ENCODE assay signal across 17 mouse cellular contexts in genomic region chr11:77942230-77942629, GRCm38 (mm10). TPM values are rescaled to one million over a fixed set of nuclear protein-coding genes. Genes with fewer than 3 reads are reported as not detected.
A peak's percentile ranks its signal among the peaks of the same experiment; 100 is the strongest.
DNase-seq lines count a peak whose midpoint lies in the region; ATAC-seq and TF ChIP-seq lines count a peak whose summit lies in the region.
"Had no signal": no experiment of that assay in that cellular context is flagged by ENCODE, and none has a peak within 500 bp of the region (broad histone marks: within the 10 kb centered on the region; RNA-seq: fewer than 3 reads in every experiment).

No protein-coding gene starts in this region.

- 25% methylated on average over 5 of the region's 5 CpGs for WGBS in embryonic facial prominence, embryonic 12.5 days
- 7% methylated on average over 5 of the region's 5 CpGs for WGBS in limb, embryonic 11.5 days
- WGBS in neural tube, embryonic 12.5 days: 17% methylated on average over 5 of the region's 5 CpGs
- WGBS in kidney, adult 2 months: 42% methylated on average over 5 of the region's 5 CpGs

- ATAC-seq in embryonic facial prominence, embryonic 12.5 days (ENCODE audit: insufficient number of reproducible peaks, insufficient read depth, low FRiP score, low TSS enrichment): 0 out of 2 replicates have a peak, but pooled peaks have one; percentile 60
- ATAC-seq in limb, embryonic 11.5 days (ENCODE audit: insufficient number of reproducible peaks, low FRiP score, low TSS enrichment, low read depth): no peak
- 0 out of 2 replicates have a peak, but pooled peaks have one; percentile 25 for ATAC-seq in neural tube, embryonic 12.5 days (ENCODE audit: low FRiP score, low read depth)

- TF ChIP-seq POLR2A in kidney, adult 2 months (IDR thresholded peaks at IDR 0.05; ENCODE audit: low read depth, low read length): no peak

- no peak overlapping the region for H3K9ac ChIP-seq in embryonic facial prominence, embryonic 12.5 days
- H3K9ac ChIP-seq in limb, embryonic 11.5 days (ENCODE audit: low read length): no peak overlapping the region
- H3K9ac ChIP-seq in neural tube, embryonic 12.5 days: no peak overlapping the region
- H3K9ac ChIP-seq: lung, embryonic 15.5 days had no signal

- H3K4me2 ChIP-seq in embryonic facial prominence, embryonic 12.5 days (replicated peaks): no peak overlapping the region
- peak overlapping the region; percentile 15; the same call in 1 of the 2 replicates for H3K4me2 ChIP-seq in limb, embryonic 11.5 days (ENCODE audit: low read depth, severe bottlenecking)
- H3K4me2 ChIP-seq in neural tube, embryonic 12.5 days (replicated peaks): peak overlapping the region; percentile 2; the same call in 1 of the 2 replicates
- H3K4me2 ChIP-seq: lung, embryonic 15.5 days had no signal

- no peak for TF ChIP-seq CTCF in kidney, adult 2 months (conservative IDR thresholded peaks at IDR 0.05; ENCODE audit: insufficient read depth, insufficient read length, low read depth, low read length)

- intact Hi-C loops in left cerebral cortex, postnatal 25 days (cut with DNase I): no loop called here
- intact Hi-C loops in gastrocnemius, postnatal 36 days (cut with DNase I): no loop called here

- DNase-seq in forelimb bud, embryonic 11.5 days (ENCODE audit: low read depth, low spot score): peak; percentile 45
- peak; percentile 41 for DNase-seq in limb, embryonic 11.5 days (ENCODE audit: low spot score)
- DNase-seq in left cerebral cortex, postnatal 25 days (ENCODE audit: low spot score in 2 of 2): no peak
- DNase-seq in kidney, adult 2 months: no peak
- no peak for DNase-seq in right cerebral cortex, postnatal 14 days
- DNase-seq in gastrocnemius, postnatal 36 days: no peak
- DNase-seq: heart, postnatal 36 days; kidney, adult 18-20 months had no signal

- no peak overlapping the region for H3K27ac ChIP-seq in embryonic facial prominence, embryonic 12.5 days
- H3K27ac ChIP-seq in limb, embryonic 11.5 days (replicated peaks; ENCODE audit: low read depth, low read length): no peak overlapping the region
- H3K27ac ChIP-seq in neural tube, embryonic 12.5 days: peak overlapping the region; percentile 60
- no peak overlapping the region for H3K27ac ChIP-seq in kidney, adult 2 months (ENCODE audit: insufficient read depth, low read depth, low read length)
- H3K27ac ChIP-seq: heart, embryonic 10.5 days; left cerebral cortex, adult 2 months; lung, embryonic 15.5 days had no signal

- H3K4me1 ChIP-seq in embryonic facial prominence, embryonic 12.5 days: 0 out of 2 replicates have a peak, but pooled peaks cover 5% of the 10 kb centered on the region
- peaks cover 11% of the 10 kb centered on the region for H3K4me1 ChIP-seq in limb, embryonic 11.5 days (ENCODE audit: control insufficient read depth, insufficient read depth, low read length)
- peaks cover 29% of the 10 kb centered on the region for H3K4me1 ChIP-seq in neural tube, embryonic 12.5 days
- no peaks in the 10 kb centered on the region for H3K4me1 ChIP-seq in kidney, adult 2 months (ENCODE audit: control insufficient read depth, insufficient read depth, low read length)
- H3K4me1 ChIP-seq: lung, embryonic 15.5 days had no signal

- H3K9me3 ChIP-seq in embryonic facial prominence, embryonic 12.5 days: no peaks in the 10 kb centered on the region
- H3K9me3 ChIP-seq in limb, embryonic 11.5 days (ENCODE audit: control insufficient read depth, low read length): no peaks in the 10 kb centered on the region
- H3K9me3 ChIP-seq in neural tube, embryonic 12.5 days: no peaks in the 10 kb centered on the region
- H3K9me3 ChIP-seq: heart, embryonic 10.5 days; lung, embryonic 15.5 days had no signal

- peaks cover 30% of the 10 kb centered on the region for H3K27me3 ChIP-seq in embryonic facial prominence, embryonic 12.5 days
- peaks cover 42% of the 10 kb centered on the region for H3K27me3 ChIP-seq in limb, embryonic 11.5 days (ENCODE audit: control insufficient read depth, insufficient read depth, low read length)
- H3K27me3 ChIP-seq in neural tube, embryonic 12.5 days (replicated peaks): peaks cover 65% of the 10 kb centered on the region
- no peaks in the 10 kb centered on the region; the same call in 1 of the 2 replicates for H3K27me3 ChIP-seq in kidney, adult 2 months (replicated peaks; ENCODE audit: control insufficient read depth, insufficient read depth, low read length)

- H3K36me3 ChIP-seq in embryonic facial prominence, embryonic 12.5 days: no peaks in the 10 kb centered on the region
- H3K36me3 ChIP-seq in limb, embryonic 11.5 days (ENCODE audit: control insufficient read depth, insufficient read depth, low read length): no peaks in the 10 kb centered on the region
- no peaks in the 10 kb centered on the region for H3K36me3 ChIP-seq in neural tube, embryonic 12.5 days
- no peaks in the 10 kb centered on the region for H3K36me3 ChIP-seq in kidney, adult 2 months (ENCODE audit: control insufficient read depth, insufficient read depth, low read length)
- H3K36me3 ChIP-seq: heart, embryonic 10.5 days; lung, embryonic 15.5 days had no signal

- H3K4me3 ChIP-seq in embryonic facial prominence, embryonic 12.5 days: no peak overlapping the region
- H3K4me3 ChIP-seq in limb, embryonic 11.5 days (ENCODE audit: low read depth, low read length): no peak overlapping the region
- H3K4me3 ChIP-seq in neural tube, embryonic 12.5 days: no peak overlapping the region
- no peak overlapping the region for H3K4me3 ChIP-seq in kidney, adult 2 months (ENCODE audit: insufficient read depth, low read depth, low read length)
- H3K4me3 ChIP-seq: heart, embryonic 10.5 days; left cerebral cortex, adult 2 months; lung, embryonic 15.5 days had no signal

RNA-seq across cellular contexts. Expression of gene Sez6, which starts 11.6 kb away (rescaled TPM):
- polyA plus RNA-seq in embryonic facial prominence, embryonic 12.5 days (2016; fragmentation: Nextera tagmentation; extraction: Ambion mirVana): 2.0 and 2.4 TPM in 2 replicates
- 0.10 and 0.23 TPM in 2 replicates for polyA plus RNA-seq in limb, embryonic 11.5 days (2014; fragmentation: Nextera tagmentation; extraction: Ambion mirVana)
- 48.5 and 51.4 TPM in 2 replicates for polyA plus RNA-seq in neural tube, embryonic 12.5 days (2016; fragmentation: Nextera tagmentation; extraction: Ambion mirVana)
- 100 to 1,000 TPM; 145 to 168 TPM for total RNA-seq in left cerebral cortex, postnatal 25 days (2021)
- polyA plus RNA-seq in kidney, adult 2 months (2012; rRNA removed): 0.12 and 0.27 TPM in 2 replicates
- total RNA-seq in gastrocnemius, postnatal 36 days (2021): under 1 TPM in 1 of 2 experiments, not detected in 1; 0.10 TPM
- total RNA-seq: liver, adult 2 months; megakaryocyte progenitor cell, adult 5-6 weeks; neutrophil, adult 5-6 weeks had no signal
- polyA plus RNA-seq: liver, adult 2 months had no signal

RNA-seq across cellular contexts. Expression of gene Phf12, which starts 40.3 kb away (rescaled TPM):
- 27.5 and 27.7 TPM in 2 replicates for polyA plus RNA-seq in embryonic facial prominence, embryonic 12.5 days (2016; fragmentation: Nextera tagmentation; extraction: Ambion mirVana)
- polyA plus RNA-seq in limb, embryonic 11.5 days (2014; fragmentation: Nextera tagmentation; extraction: Ambion mirVana): 19.6 and 21.1 TPM in 2 replicates
- 29.5 and 29.7 TPM in 2 replicates for polyA plus RNA-seq in neural tube, embryonic 12.5 days (2016; fragmentation: Nextera tagmentation; extraction: Ambion mirVana)
- total RNA-seq in left cerebral cortex, postnatal 25 days (2021): 10 to 100 TPM; 50.5 to 51.4 TPM
- 33.0 and 35.7 TPM in 2 replicates for polyA plus RNA-seq in kidney, adult 2 months (2012; rRNA removed)
- total RNA-seq in gastrocnemius, postnatal 36 days (2021): 10 to 100 TPM; 10.7 to 14.1 TPM

RNA-seq across cellular contexts. Expression of gene Pipox, which starts 48.3 kb away (rescaled TPM):
- 1.7 and 3.2 TPM in 2 replicates for polyA plus RNA-seq in embryonic facial prominence, embryonic 12.5 days (2016; fragmentation: Nextera tagmentation; extraction: Ambion mirVana)
- 0.30 and 0.72 TPM in 2 replicates for polyA plus RNA-seq in limb, embryonic 11.5 days (2014; fragmentation: Nextera tagmentation; extraction: Ambion mirVana)
- 2.7 and 4.7 TPM in 2 replicates for polyA plus RNA-seq in neural tube, embryonic 12.5 days (2016; fragmentation: Nextera tagmentation; extraction: Ambion mirVana)
- under 1 TPM; 0.69 to 0.96 TPM for total RNA-seq in left cerebral cortex, postnatal 25 days (2021)
- 239 and 257 TPM in 2 replicates for polyA plus RNA-seq in kidney, adult 2 months (2012; rRNA removed)
- not detected for total RNA-seq in gastrocnemius, postnatal 36 days (2021)
- total RNA-seq: gastrocnemius, adult 8-10 months; neutrophil, adult 5-6 weeks had no signal

Comparison
In these comparisons a context has a peak if more than half of its experiments do, and no peak if none do; other contexts are left out.
1. DNase-seq: peak in forelimb bud, embryonic 11.5 days (single experiment) and limb, embryonic 11.5 days (single experiment); none in left cerebral cortex, postnatal 25 days (0 of 2), kidney, adult 2 months (single experiment), right cerebral cortex, postnatal 14 days (single experiment) and gastrocnemius, postnatal 36 days (0 of 2).
2. RNA of gene Sez6, which starts 11.6 kb away (polyA plus RNA-seq): 48.5 to 51.4 TPM in neural tube, embryonic 12.5 days; 2.0 to 2.4 TPM in embryonic facial prominence, embryonic 12.5 days, 0.12 to 0.27 TPM in kidney, adult 2 months and 0.10 to 0.23 TPM in limb, embryonic 11.5 days; every median in the first group is over 10 times any median in the second.
3. RNA of gene Pipox, which starts 48.3 kb away (polyA plus RNA-seq): 239 to 257 TPM in kidney, adult 2 months; 2.7 to 4.7 TPM in neural tube, embryonic 12.5 days, 1.7 to 3.2 TPM in embryonic facial prominence, embryonic 12.5 days and 0.30 to 0.72 TPM in limb, embryonic 11.5 days; every median in the first group is over 10 times any median in the second.